ENCODE assay signal across 8 mouse cellular contexts in the genomic region with DNA sequence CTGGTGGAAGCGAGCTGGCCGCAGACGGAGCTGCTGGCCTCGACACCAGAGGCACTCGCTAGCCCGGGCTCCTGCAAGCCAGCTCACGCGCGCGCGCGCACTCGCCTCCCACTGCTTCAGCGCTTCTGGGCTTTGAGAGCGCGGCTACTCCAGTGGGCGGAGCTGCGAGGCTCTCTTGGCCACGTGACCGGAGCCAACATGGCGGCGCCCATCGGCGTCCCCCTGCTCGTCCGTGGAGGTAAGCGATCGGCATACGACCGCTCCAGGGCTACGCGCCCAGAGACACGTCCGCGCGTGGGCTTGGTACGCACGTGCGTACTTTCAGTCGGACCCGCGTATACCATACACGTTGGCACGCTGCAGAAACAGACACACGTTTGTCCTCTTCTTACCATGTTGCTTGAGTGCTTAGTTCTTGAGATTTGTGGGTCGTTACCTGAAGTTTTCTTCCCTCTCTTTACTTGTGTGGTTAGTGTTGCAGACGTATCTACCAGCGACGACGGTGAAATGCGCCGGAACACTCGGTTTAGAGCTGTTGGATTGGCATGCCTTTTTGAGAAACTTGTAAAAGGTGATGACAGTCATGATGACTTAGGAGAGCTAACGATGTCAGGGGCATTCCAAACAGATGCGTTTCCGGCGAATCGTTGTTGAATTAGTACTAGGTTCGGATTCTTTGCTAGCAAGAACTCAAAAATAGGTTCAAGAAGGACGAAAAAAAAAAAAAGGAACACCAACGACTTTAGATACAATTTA. TPM values are rescaled to one million over a fixed set of nuclear protein-coding genes. Genes with fewer than 3 reads are reported as not detected.
DNase-seq lines count a peak whose midpoint lies in the region; ATAC-seq and TF ChIP-seq lines count a peak whose summit lies in the region.

A gene (plus strand): TSS at position 116 of the 756 bp plus-strand sequence.

- under 1% methylated on average over 61 of the region's 61 CpGs for WGBS in embryonic facial prominence, embryonic 13.5 days
- WGBS in kidney, adult 2 months = under 1% methylated on average over 61 of the region's 61 CpGs
- under 1% methylated on average over 61 of the region's 61 CpGs for WGBS in limb, embryonic 12.5 days
- WGBS in midbrain, embryonic 15.5 days = under 1% methylated on average over 61 of the region's 61 CpGs
- WGBS in spleen, adult 2 months = under 1% methylated on average over 61 of the region's 61 CpGs

- no peaks in the 10 kb centered on the region for H3K36me3 ChIP-seq in embryonic facial prominence, embryonic 13.5 days
- no peaks in the 10 kb centered on the region for H3K36me3 ChIP-seq in kidney, adult 2 months (ENCODE audit: control insufficient read depth, insufficient read depth, low read length)
- no peaks in the 10 kb centered on the region for H3K36me3 ChIP-seq in limb, embryonic 12.5 days
- H3K36me3 ChIP-seq in midbrain, embryonic 15.5 days (replicated peaks) = no peaks in the 10 kb centered on the region
- H3K36me3 ChIP-seq in spleen, adult 2 months (ENCODE audit: control insufficient read depth, insufficient read depth, low read length) = no peaks in the 10 kb centered on the region

- H3K4me2 ChIP-seq in embryonic facial prominence, embryonic 13.5 days = peak within 1 kb of the TSS; percentile 74
- peak within 1 kb of the TSS; percentile 70 for H3K4me2 ChIP-seq in limb, embryonic 12.5 days
- peak within 1 kb of the TSS; percentile 88 for H3K4me2 ChIP-seq in midbrain, embryonic 15.5 days

- no peaks in the 10 kb centered on the region for H3K27me3 ChIP-seq in embryonic facial prominence, embryonic 13.5 days
- H3K27me3 ChIP-seq in kidney, adult 2 months (replicated peaks; ENCODE audit: control insufficient read depth, insufficient read depth, low read length) = no peaks in the 10 kb centered on the region
- peaks cover 1% of the 10 kb centered on the region; the same call in 1 of the 2 replicates for H3K27me3 ChIP-seq in limb, embryonic 12.5 days
- 0 out of 2 replicates have a peak, but pooled peaks cover 3% of the 10 kb centered on the region for H3K27me3 ChIP-seq in midbrain, embryonic 15.5 days (replicated peaks)
- no peaks in the 10 kb centered on the region for H3K27me3 ChIP-seq in spleen, adult 2 months (ENCODE audit: control insufficient read depth, insufficient read depth, low read length)

- H3K9ac ChIP-seq in embryonic facial prominence, embryonic 13.5 days = peak within 1 kb of the TSS; percentile 80
- H3K9ac ChIP-seq in limb, embryonic 12.5 days (replicated peaks) = peak within 1 kb of the TSS; percentile 62
- H3K9ac ChIP-seq in midbrain, embryonic 15.5 days = peak within 1 kb of the TSS; percentile 52

- no peaks in the 10 kb centered on the region for H3K9me3 ChIP-seq in embryonic facial prominence, embryonic 13.5 days
- H3K9me3 ChIP-seq in limb, embryonic 12.5 days = no peaks in the 10 kb centered on the region
- H3K9me3 ChIP-seq in midbrain, embryonic 15.5 days = no peaks in the 10 kb centered on the region

- ATAC-seq in embryonic facial prominence, embryonic 13.5 days (ENCODE audit: insufficient number of reproducible peaks, insufficient read depth, low FRiP score, low TSS enrichment, low read depth) = peak; percentile 91
- ATAC-seq in limb, embryonic 12.5 days (ENCODE audit: insufficient number of reproducible peaks, insufficient read depth, low FRiP score, low TSS enrichment, low read depth) = peak; percentile 96
- ATAC-seq in midbrain, embryonic 15.5 days (replicated peaks) = peak; percentile 97

- H3K4me1 ChIP-seq in embryonic facial prominence, embryonic 13.5 days = peaks cover 11% of the 10 kb centered on the region
- no peaks in the 10 kb centered on the region for H3K4me1 ChIP-seq in kidney, adult 2 months (ENCODE audit: control insufficient read depth, insufficient read depth, low read length)
- H3K4me1 ChIP-seq in limb, embryonic 12.5 days (replicated peaks) = peaks cover 4% of the 10 kb centered on the region; the same call in 1 of the 2 replicates
- peaks cover 8% of the 10 kb centered on the region; the same call in 1 of the 2 replicates for H3K4me1 ChIP-seq in midbrain, embryonic 15.5 days
- no peaks in the 10 kb centered on the region for H3K4me1 ChIP-seq in spleen, adult 2 months (ENCODE audit: control insufficient read depth, insufficient read depth, insufficient read length)

- no peak for TF ChIP-seq CTCF in kidney, adult 2 months (conservative IDR thresholded peaks at IDR 0.05; ENCODE audit: insufficient read depth, insufficient read length, low read depth, low read length)
- no peak for TF ChIP-seq CTCF in spleen, adult 2 months (IDR thresholded peaks at IDR 0.05; ENCODE audit: extremely low read depth, insufficient read depth, insufficient read length, insufficient replicate concordance)

- H3K27ac ChIP-seq in embryonic facial prominence, embryonic 13.5 days = peak within 1 kb of the TSS; percentile 28; the same call in 1 of the 2 replicates
- peak within 1 kb of the TSS; percentile 33; the same call in 1 of the 2 replicates for H3K27ac ChIP-seq in kidney, adult 2 months (ENCODE audit: insufficient read depth, low read depth, low read length)
- H3K27ac ChIP-seq in limb, embryonic 12.5 days = peak within 1 kb of the TSS; percentile 62; the same call in 1 of the 2 replicates
- peak within 1 kb of the TSS; percentile 74 for H3K27ac ChIP-seq in midbrain, embryonic 15.5 days
- H3K27ac ChIP-seq in spleen, adult 2 months (ENCODE audit: insufficient read depth, low read length) = peak within 1 kb of the TSS; percentile 28; the same call in 1 of the 2 replicates

- TF ChIP-seq POLR2A in kidney, adult 2 months (IDR thresholded peaks at IDR 0.05; ENCODE audit: low read depth, low read length) = peak; percentile 72
- TF ChIP-seq POLR2A in spleen, adult 2 months (IDR thresholded peaks at IDR 0.05; ENCODE audit: low read depth, low read length) = peak; percentile 61

- peak; percentile 95 for DNase-seq in 3134 (ENCODE audit: extremely low read depth, insufficient read length, low spot score)
- DNase-seq in adrenal gland, postnatal 36 days = peak; percentile 96
- peak; percentile 93 to 96 for DNase-seq in heart, adult 18-20 months
- DNase-seq in kidney, adult 2 months = peak; percentile 97
- peak; percentile 73 to 91 for DNase-seq in spleen, adult 2 months (ENCODE audit: low read depth in 1 of 2, low spot score in 2 of 2)

- peak within 1 kb of the TSS; percentile 69 for H3K4me3 ChIP-seq in embryonic facial prominence, embryonic 13.5 days
- peak within 1 kb of the TSS; percentile 98 for H3K4me3 ChIP-seq in kidney, adult 2 months (ENCODE audit: insufficient read depth, low read depth, low read length)
- peak within 1 kb of the TSS; percentile 68 for H3K4me3 ChIP-seq in limb, embryonic 12.5 days (replicated peaks)
- peak within 1 kb of the TSS; percentile 71 for H3K4me3 ChIP-seq in midbrain, embryonic 15.5 days
- H3K4me3 ChIP-seq in spleen, adult 2 months (ENCODE audit: extremely low read depth, insufficient read depth, insufficient read length) = peak within 1 kb of the TSS; percentile 77

RNA-seq across cellular contexts. Expression of the gene that starts here (rescaled TPM):
- total RNA-seq in adrenal gland, postnatal 36 days (2021) = 10 to 100 TPM; 27.5 to 30.6 TPM
- 51.8 and 52.1 TPM in 2 replicates for polyA plus RNA-seq in embryonic facial prominence, embryonic 13.5 days (2015; fragmentation: Nextera tagmentation; extraction: Ambion mirVana)
- total RNA-seq in heart, adult 18-20 months (2021) = 10 to 100 TPM; 37.4 to 39.6 TPM
- 33.6 and 34.6 TPM in 2 replicates for polyA plus RNA-seq in kidney, adult 2 months (2012; rRNA removed)
- polyA plus RNA-seq in limb, embryonic 12.5 days (2016; fragmentation: Nextera tagmentation; extraction: Ambion mirVana) = 42.8 and 43.3 TPM in 2 replicates
- 35.7 and 36.7 TPM in 2 replicates for polyA plus RNA-seq in midbrain, embryonic 15.5 days (2015; fragmentation: Nextera tagmentation; extraction: Ambion mirVana)
- polyA plus RNA-seq in spleen, adult 2 months (2012; rRNA removed) = 10.5 and 11.5 TPM in 2 replicates

Comparison
In these comparisons a context has a peak if more than half of its experiments do, and no peak if none do; other contexts are left out.
1. Peak in every context shown above with its lines: DNase-seq, ATAC-seq, H3K4me3 ChIP-seq and H3K27ac ChIP-seq.